Mouse (Mus musculus): ENCODE measurements around the gene Gm37240.

The Gm37240 gene

DNA sequence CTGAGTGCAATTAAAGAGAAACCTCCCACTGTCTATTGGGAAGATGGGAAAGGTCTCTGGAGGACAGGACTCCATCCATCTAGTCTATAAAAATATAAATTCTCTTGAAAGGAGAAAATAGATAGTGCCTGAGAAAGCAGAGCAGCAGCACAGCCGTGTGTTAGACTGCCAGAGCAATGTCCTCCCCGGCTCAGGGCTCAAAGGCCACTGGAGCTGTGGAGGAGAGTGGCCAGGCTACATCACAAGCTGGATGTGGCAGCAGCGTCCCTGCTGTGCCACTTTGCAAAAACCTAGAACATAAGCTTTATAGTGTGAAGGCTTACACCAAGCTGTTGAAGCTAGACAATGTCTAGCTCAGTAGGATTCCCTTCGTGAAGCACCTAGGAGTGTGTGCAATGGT, 138.0 kb downstream of the Gm37240 start:
- DNase-seq (ENCODE audit: low read depth, low spot score), result no peak

DNA sequence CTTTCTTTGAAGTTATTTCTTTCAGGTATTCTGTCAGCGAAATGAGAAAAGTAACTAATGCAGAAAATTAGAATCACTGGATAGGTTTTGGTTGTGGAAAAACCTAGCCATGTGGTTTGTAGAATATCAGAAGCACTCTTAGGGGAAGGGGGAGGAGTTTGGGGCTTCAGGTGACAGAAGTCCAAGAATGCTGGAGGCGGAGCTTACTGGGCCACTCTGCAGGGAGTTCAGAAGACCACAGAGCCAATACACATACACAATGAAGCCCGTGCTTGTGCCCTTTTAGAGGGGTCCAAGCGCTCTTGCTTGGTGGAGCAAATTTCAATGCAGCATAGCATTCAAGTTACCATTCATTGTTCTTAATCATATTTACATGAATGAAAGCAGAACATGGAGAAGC, 138.5 kb downstream of the Gm37240 start:
- no peak for DNase-seq (ENCODE audit: low read depth, low spot score)

DNA sequence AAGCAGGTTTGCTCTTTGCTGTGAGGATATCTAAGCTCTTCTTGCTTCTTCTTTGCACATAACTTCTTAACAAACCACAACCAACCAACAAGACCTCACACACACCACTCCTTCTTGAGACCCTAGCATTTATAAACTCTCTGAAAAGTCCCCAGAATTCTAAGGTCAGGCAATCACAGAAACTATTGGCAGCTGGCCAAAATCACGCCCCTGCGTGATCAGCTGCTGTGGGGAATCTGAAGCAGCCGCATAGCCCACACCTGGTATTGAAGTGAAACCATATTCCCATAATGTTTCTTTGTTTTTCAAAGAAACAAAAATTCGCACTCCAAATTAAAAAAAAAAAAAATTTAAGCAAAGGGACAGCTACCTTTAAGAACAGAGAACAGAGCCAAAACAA, 141.2 kb downstream of the Gm37240 start:
- no peak for DNase-seq (ENCODE audit: low read depth, low spot score)

DNA sequence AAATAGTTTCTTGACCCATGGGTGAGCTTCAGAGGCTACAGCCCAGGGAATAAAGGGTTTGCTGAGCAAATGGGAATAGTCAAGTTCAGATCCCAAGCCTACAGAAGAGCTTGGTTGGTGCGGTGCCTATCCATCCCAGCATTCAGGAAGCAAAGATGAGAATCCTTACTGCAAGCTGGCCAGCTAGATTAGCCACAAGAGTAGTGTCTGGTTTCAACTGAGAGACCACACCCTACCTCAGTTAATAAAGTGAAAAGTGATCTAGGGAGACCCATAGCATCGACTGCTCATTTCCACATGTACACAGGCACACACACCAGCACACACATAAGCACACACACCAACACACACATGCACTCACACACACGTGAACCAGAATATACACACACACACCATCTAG, 145.6 kb downstream of the Gm37240 start:
- no peak for DNase-seq (ENCODE audit: low read depth, low spot score)

DNA sequence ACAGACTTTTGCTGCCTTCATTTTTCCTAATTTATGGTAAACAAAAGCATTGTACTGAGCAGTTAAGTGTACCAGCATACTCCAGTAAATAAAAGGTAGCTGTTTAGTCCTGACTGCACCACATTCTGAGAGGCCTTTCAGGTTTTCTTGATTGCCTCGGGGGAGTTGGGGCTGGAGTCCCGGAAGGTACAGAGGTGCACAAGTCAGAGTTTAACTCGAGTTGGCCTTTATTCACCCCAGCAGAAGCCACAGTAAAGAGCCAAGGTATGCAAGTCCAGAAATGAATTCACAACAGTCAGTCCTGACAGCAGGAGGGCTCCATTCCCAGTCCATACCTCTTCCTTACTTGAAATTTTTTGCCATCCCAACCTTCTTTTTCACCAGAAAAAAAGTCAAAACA, 148.7 kb downstream of the Gm37240 start:
- no peak for DNase-seq (ENCODE audit: low read depth, low spot score)

DNA sequence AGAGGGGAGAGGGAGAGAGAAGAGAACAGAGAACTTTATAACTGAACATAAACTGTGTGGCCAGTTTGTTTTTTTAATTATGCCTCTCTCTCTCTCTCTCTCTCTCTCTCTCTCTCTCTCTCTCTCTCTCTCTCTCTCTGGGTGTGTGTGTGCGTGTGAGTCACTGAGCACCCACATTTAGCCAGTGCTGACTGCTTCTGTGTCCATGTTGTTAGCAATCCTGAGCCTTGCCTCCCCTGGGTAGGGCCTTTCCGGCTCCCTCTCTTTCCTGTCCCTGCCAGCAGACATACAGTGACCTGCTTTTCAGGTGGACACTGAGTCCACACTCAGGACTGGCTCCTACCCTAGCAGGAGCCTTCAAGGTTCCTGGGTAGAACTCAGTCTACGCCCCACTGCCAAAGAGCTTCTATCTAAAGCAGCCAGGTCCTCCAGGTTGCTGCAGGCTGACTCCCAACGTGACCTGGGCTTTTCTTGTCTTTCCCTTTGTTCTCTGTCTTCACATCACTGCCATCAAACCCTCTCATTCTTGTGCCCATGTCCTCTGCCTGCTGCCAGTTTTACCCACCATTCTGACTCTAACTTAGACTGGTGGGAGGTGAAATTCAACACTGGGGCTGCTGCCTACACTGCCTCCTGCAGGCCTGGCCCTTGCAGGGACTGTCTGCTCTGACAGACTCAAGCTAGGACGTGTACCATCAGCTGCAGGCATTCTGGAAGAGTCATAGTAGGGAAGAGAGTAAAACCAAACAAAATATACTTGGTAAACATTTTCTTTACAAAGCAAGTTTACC, 153.2 kb downstream of the Gm37240 start:
- DNase-seq (ENCODE audit: low read depth, low spot score), result no peak

DNA sequence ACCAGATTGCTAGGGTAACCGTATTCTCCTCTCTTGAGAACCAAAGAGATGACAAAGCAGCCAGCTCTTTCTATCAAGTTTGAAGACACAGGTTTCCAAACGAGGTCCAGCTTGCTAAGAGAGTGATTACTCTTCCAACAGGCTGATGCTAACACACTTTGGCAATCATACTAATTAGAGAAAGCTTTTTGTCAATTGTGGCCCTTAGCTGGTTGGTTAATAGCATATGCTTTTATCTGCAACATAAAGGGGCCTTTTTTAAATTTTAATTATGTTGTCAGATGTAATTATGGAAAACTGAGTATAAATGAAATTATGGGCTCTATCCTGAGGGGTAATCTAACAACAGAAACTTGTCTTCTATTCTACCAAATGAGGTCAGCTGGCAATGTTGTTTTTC, 160.1 kb downstream of the Gm37240 start:
- DNase-seq (ENCODE audit: low read depth, low spot score), result no peak

DNA sequence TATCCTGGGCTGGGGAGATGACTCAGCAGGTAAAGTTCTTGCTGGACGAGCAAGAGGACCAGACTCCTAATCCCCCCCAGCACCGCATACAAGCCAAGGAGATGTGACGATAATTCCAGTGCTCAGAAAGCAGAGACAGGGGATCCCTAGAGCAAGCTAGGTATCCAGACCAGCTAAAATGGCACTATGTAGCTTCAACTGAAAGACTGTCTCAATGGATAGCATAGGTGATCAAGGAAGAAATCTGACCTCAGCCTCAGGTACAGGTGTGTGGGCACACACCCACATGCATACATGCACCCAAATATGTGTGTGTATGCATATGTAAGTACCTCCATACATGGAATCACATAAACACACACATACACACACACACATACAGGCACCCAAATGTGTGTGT, 161.3 kb downstream of the Gm37240 start:
- DNase-seq (ENCODE audit: low read depth, low spot score), result no peak

DNA sequence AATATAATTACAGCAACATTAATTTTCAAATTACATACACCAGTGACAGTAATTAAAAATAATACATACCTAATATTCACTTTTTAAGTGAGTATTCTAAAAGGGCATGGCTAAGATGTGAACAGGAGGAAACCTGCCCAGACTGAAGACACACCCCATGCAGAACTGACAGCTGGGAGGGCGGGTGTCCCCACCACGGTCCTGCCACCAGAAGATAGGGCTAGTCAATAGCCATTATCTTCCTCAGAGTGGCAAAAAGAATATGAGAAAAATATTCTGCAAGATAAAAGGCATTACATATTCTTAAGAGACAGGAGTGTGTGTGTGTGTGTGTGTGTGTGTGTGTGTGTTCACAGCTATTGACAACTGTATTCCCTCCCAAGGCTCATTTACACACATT, 162.2 kb downstream of the Gm37240 start:
- DNase-seq (ENCODE audit: low read depth, low spot score), result no peak

DNA sequence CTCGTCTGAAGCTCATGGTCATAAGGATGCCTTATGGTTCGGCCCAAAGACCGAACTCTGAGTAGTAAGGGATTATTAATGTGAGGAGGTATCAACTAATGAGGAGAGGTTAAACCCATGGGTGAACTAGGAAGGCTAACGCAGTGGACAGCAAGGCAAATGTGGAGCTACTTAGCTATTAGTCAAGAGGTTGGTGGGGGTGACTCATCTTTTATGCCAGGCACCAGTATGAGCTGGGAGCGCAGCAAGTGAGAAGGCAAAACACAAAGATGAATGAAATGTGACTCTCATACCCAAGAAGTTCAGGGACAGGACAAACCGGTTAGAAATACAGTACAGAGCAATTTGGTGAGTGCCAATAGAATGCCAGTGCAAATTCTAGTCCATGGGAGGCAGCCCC, 164.7 kb downstream of the Gm37240 start:
- DNase-seq (ENCODE audit: low read depth, low spot score), result peak; percentile 43

DNA sequence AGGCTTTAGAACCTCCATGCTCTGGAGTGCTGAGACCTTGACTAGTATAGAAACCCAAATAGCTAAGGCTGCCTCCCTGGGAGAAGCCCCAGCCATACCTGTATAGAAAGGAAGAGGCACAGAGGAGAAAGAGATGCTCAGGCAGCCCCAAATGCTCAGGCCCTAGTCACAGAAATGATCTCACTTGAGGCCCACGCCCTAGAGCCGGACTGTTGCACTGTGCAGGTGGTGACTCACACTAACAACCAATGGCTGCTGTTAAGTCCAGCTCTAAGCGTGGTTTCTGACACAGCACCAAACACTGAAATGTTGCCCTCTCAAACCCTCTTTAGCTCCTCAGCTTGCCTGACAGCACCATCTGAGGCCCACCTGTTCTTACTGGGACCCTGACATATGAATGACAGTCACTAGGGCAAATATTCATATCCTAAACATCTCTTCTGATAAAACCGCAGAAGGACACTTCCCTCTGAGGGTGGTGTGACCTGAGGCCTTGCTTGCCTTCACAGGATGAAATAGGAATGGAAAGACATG, 171.5 kb downstream of the Gm37240 start:
- DNase-seq (ENCODE audit: low read depth, low spot score), result peak; percentile 78

DNA sequence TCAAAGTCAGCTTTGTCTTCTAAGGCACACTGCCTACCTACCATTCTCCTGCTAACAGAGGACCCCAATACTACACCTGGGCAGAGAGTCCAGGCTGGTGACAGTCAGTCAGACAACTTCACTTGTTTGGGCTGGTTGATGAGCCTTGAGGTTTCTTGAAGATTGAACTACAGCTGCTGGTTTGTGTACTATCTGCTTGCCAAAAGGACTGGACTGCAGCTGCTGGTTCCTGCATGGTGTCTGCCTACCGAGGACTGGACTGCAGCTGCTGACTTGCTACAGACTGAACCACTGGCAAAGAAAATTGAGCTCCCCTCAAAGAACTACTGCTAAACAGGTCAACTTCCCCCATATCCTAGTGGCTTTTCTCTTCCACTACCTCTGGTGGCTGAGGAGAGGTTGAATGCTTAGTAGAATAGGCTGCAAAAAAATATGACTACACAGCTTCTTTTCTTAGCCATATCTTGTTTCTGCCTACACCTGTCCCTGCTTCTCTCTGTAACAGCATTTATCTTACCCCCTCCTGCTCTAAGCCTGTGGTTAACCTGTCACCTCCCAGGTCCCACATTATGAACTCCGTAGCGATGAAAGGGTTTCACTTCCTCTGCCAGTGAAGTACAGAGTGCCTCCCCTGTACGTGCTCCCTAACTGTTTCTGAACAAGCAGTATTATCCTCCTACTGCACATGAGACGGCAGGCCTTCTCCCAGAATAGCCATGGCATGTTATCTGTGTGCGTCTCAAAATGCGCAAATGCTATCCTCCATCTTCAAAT, 173.2 kb downstream of the Gm37240 start:
- no peak for DNase-seq (ENCODE audit: low read depth, low spot score)

DNA sequence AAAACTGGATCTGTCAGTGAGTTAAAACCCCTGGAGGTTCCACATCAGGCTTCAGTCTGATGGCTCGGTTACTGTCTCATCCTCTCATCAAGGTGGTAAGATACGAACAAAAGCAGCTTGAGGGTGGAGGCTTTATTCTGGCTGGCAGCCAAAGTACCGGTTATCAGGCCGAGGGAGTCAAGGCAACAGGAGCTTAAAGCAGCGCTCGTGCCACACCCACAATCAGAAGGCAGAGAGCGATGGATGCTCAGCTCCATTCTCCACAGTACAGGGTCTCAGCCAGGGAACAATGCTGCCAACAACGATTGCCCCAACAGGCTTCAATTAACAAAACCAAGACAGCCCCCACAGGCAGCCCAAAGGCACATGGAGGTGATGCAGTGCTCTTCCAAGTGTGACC, 176.6 kb downstream of the Gm37240 start:
- DNase-seq (ENCODE audit: low read depth, low spot score), result no peak

DNA sequence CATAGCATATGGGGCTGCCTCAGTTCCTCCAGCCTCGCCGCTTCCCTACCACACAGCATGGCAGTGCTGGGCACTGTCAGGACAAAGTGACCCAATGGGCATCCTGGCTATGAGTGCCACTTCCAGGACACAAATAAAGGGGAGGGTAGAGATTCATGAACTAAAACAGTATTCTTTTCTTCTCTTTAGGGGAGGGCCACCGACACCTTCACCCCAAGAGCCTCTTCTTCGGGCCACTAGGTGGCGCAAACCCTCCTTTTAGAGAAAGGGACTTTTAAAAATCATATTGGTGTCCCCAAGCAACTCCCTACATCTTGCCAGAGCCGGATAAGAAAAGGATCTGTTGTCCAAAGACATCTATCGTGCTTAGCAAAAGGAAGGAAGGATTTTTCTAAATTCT, 179.9 kb downstream of the Gm37240 start:
- peak; percentile 68 for DNase-seq (ENCODE audit: low read depth, low spot score)

DNA sequence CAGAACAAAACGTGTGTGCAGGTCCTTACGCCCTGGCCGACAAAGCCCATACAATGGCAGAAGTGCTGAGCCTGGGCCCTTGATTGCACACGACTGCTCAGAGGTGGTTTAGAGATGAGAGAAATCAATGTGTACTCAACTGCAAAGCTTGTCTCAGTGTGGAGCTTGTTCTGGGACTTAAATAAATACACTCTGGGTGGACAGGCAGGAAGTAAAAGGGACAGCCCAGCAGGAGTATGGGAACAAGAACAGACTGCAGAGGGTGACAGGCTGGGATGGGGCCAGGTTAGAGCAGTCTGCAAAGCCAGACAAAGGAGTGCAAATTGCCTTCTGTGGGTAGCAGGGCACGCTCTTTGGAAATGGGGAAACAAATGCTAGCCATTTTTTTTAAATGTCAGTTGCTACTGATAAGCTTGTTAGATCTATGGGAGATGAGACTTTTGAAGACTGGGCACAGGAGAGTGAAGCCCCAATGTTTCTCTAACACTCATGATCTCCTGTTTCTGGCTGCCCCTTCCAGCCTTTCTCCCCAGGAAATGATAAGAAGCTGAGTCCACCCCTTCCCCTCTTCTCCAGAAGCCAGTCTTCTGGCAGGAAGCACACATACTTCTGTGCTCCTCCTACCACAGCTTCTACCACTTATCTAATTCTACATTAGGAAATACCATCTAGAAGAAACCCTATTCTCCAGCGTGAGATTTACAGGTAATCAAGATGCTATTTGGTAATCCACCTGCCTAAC, 184.0 kb downstream of the Gm37240 start:
- no peak for DNase-seq (ENCODE audit: low read depth, low spot score)

DNA sequence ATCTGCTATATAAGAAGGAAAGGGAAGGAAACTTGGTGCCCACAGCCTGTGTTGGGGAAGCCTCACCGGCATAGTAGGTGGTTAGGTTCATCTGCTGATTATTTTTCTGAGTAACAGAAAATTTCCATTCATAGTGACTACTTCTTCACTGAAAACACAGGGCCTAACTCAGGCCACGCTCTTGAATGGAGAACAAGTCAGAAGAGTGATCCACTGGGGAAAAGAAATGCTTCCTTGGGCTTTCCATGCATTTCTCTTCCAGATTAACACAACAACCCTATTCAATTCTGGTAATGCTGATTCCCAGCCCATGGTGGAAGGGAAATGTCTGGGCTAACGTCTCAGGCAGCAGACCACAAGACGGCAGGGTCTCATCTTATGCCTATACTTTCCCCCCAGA, 188.8 kb downstream of the Gm37240 start:
- no peak for DNase-seq (ENCODE audit: low read depth, low spot score)

DNA sequence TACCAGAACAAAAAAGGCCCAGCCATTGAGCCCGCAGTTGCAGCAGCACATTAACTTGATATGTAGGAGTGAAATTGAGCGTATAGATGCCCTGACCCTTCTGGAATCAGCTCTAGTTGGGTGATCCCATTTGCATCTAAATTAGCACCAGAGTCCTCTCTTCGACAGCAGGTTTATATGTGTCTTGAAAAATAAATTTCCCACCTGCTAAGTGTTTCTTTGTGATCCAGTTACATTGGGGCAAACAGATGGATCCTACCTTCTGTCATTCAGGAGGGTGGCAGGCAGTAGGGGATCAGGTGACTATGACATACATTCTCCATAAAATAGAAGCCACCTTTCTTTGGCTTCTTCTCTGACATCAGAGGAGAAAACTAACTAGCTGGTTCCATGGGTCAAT, 192.3 kb downstream of the Gm37240 start:
- no peak for DNase-seq (ENCODE audit: low read depth, low spot score)

DNA sequence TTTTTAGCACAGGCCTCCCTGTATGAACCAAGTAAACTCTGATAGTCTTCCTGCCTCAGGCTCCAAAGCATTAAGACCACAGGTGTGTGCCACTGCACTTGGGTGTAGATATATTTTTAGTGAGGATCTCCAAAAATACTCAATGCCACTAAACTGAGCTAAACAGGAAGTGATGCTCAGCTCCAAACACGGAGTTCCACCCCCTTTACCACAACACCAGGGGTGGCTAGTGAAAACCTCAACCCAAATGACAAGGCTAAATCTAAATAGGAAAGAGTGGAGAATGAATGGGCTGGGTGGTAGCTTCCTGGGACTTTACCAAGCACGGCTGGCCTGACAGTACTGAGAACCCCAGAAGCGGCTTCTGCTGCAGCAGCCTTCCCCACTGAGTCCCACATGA, 194.3 kb downstream of the Gm37240 start:
- no peak for DNase-seq (ENCODE audit: low read depth, low spot score)

DNA sequence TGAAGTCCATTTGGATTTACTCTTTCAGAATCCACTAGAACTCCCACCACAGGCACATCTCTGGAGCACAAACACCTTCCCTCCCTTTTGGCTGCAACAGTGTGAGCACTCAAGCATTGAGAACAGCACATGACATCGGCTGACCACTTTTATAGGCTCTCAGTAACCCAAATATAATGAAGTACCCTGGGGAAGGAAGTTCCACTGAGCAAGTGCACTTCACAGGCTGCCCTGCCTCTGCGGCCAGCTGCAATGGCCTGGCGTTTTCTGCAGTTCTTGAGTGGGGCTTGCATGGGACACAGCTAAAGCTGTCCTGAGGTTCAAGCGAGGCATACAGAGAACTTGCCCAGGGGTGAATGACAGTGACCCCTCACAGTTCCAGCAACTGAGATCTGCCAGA, 196.2 kb downstream of the Gm37240 start:
- DNase-seq (ENCODE audit: low read depth, low spot score), result no peak

DNA sequence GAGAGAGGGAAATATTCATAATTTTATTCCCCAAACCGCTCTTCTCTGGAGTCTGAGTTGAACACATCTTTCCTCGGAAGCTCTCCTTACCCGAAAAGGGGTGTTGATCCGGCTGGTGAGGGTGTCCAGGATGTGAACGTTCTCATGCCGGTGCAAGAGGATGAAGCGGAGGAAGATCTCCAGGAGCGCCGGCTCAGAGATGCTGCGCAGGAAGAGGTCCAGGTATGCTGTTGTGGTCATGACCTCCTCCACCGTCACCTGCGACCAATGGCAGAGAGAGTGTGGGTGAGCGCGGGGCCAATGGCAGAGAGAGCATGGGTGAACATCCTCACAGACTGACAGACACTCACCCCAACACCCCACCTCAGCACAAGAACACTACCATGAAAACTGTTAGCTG, 199.0 kb downstream of the Gm37240 start:
- DNase-seq (ENCODE audit: low read depth, low spot score), result no peak

DNA sequence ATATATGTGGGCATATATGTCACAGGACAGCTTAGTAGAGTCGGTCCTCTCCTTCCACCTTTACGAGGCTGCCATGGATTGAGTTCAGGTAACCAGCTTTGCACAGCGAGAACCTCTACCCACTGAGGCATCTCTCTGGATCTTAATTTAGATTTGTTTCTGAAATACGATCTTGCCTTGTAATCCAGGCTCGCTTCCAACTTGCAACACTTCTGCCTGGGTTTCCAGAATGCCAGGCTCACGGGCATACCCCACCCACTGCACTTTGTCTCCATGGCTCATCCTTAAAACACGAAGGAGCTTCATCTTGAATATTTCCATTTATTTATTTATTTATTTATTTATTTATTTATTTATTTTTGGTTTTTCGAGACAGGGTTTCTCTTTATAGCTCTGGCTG, 202.0 kb downstream of the Gm37240 start:
- DNase-seq (ENCODE audit: low read depth, low spot score), result no peak

DNA sequence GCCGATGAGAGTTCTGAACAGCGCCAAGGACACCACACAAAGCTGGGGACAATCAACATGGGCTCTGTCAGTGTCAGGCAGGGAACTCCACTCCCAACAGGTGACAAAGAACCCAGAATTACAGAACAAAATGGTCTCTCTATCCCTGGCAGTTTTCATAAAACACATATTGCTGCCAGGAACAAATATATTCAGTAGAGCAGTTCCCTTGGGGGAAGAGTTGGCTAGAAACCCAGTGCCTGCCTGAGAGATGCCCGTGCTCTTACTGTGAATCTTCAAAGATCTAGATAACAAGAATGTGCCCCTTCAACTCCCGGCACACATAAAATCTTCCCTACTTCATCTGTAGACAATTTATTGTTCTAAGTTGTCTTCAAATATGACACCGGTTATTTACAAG, 203.7 kb downstream of the Gm37240 start:
- DNase-seq (ENCODE audit: low read depth, low spot score), result no peak
